Mouse (Mus musculus) kidney, adult 2 months (tissue): ENCODE results near the gene Siglec1.

Source experiments
- CTCF ChIP-seq: fragments of 200-500 bp; conservative IDR thresholded peaks from 2 replicates; pipeline ENCODE4 v1.5.1; 2011; ENCODE audit warnings: low read depth, mild to moderate bottlenecking, control low read depth, low read length, moderate library complexity, mixed read lengths; ENCODE audit not compliant: insufficient read depth, insufficient read length
- POLR2A ChIP-seq: fragments of 200-500 bp; IDR thresholded peaks from one replicate; pipeline ENCODE4 v1.6.1; 2011; ENCODE audit warnings: low read depth, low read length, control low read depth

DNA sequence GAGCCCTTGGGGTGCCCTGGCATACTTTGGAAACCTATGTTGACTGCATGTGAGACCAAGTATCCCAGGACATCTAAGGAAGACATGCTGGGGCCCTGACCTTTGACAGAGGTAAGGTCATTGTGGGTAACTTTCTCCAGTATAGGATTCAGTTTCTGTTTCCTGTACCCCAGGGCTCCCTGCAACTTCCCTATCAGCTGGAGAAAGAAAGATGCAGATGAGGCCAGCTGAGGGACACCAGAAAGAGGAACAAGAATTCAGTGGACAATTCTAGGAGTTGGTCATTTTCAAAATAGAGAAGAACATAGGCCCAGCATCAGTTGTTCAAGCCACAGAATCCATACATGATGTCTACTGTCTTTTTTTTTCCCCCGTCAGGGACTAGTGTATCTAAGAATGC lies 3.1 kb upstream of the Siglec1 start:
- TF ChIP-seq CTCF (no peak), POLR2A (no peak)
